Mouse (Mus musculus): Measurements from ENCODE around the gene Tgfbr3l. TPM values are rescaled to one million over a fixed set of nuclear protein-coding genes. Genes with fewer than 3 reads are reported as not detected.

Gene Tgfbr3l
- polyA plus RNA-seq, 1 experiment = 0.59 TPM

- no peak within 1 kb of the TSS for H3K4me3 ChIP-seq (ENCODE audit: insufficient read depth, poor library complexity, severe bottlenecking)
- TF ChIP-seq MYOG (IDR thresholded peaks at IDR 0.05; ENCODE audit: control insufficient read depth, extremely low read depth, insufficient read length) (no peak), MYOD1 (IDR thresholded peaks at IDR 0.05; ENCODE audit: control insufficient read depth, insufficient read length, low read depth) (no peak), USF1 (IDR thresholded peaks at IDR 0.05; ENCODE audit: low read depth) (no peak)
- no peaks in the 10 kb centered on the region for H3K79me2 ChIP-seq (ENCODE audit: control insufficient read depth, insufficient read depth)
- H3K36me3 ChIP-seq (ENCODE audit: control insufficient read depth, insufficient read depth) = no peaks in the 10 kb centered on the region
- peaks cover 10% of the 10 kb centered on the region for H3K27me3 ChIP-seq (ENCODE audit: control insufficient read depth, insufficient read depth, insufficient read length)
- no peaks in the 10 kb centered on the region for H3K79me3 ChIP-seq (ENCODE audit: low read depth)
- no peak within 1 kb of the TSS for H3ac ChIP-seq (ENCODE audit: control insufficient read depth, insufficient read length, low read depth)
Observed at GRCm38 (mm10) chr8:4216791-4217621, 31.0 kb upstream of the Tgfbr3l start, which contains the start of gene Prr36. TSS of gene Prr36 (minus strand) at chr8:4217459.

- Histone ChIP-seq H3ac (ENCODE audit: control insufficient read depth, insufficient read length, low read depth) (no peak overlapping the region), H3K79me2 (ENCODE audit: control insufficient read depth, insufficient read depth) (no peaks in the 10 kb centered on the region), H3K79me3 (ENCODE audit: low read depth) (no peaks in the 10 kb centered on the region), H3K36me3 (ENCODE audit: control insufficient read depth, insufficient read depth) (no peaks in the 10 kb centered on the region), H3K27me3 (ENCODE audit: control insufficient read depth, insufficient read depth, insufficient read length) (peaks cover 10% of the 10 kb centered on the region), H3K4me3 (ENCODE audit: insufficient read depth, poor library complexity, severe bottlenecking) (no peak overlapping the region)
- TF ChIP-seq MYOG (IDR thresholded peaks at IDR 0.05; ENCODE audit: control insufficient read depth, extremely low read depth, insufficient read length) = no peak
- no peak for TF ChIP-seq CTCF (IDR thresholded peaks at IDR 0.05; ENCODE audit: control insufficient read depth, insufficient read depth, insufficient read length)
- TF ChIP-seq MYOD1 (IDR thresholded peaks at IDR 0.05; ENCODE audit: control insufficient read depth, insufficient read length, low read depth) = no peak
- TF ChIP-seq CEBPB (IDR thresholded peaks at IDR 0.05; ENCODE audit: low read depth) = no peak
- no peak for TF ChIP-seq MAX (IDR thresholded peaks at IDR 0.05)
- TF ChIP-seq FOSL1 (IDR thresholded peaks at IDR 0.05; ENCODE audit: insufficient read depth, low read length, poor library complexity, severe bottlenecking) = no peak
- no peak for TF ChIP-seq USF1 (IDR thresholded peaks at IDR 0.05; ENCODE audit: low read depth)
Observed at GRCm38 (mm10) chr8:4219617-4220016, 28.4 kb upstream of the Tgfbr3l start.

- peaks cover 2% of the 10 kb centered on the region for H3K27me3 ChIP-seq (ENCODE audit: control insufficient read depth, insufficient read depth, insufficient read length)
- no peak overlapping the region for H3K4me3 ChIP-seq (ENCODE audit: insufficient read depth, poor library complexity, severe bottlenecking)
- no peak overlapping the region for H3ac ChIP-seq (ENCODE audit: control insufficient read depth, insufficient read length, low read depth)
- H3K79me2 ChIP-seq (ENCODE audit: control insufficient read depth, insufficient read depth) = no peaks in the 10 kb centered on the region
- no peaks in the 10 kb centered on the region for H3K36me3 ChIP-seq (ENCODE audit: control insufficient read depth, insufficient read depth)
- H3K79me3 ChIP-seq (ENCODE audit: low read depth) = no peaks in the 10 kb centered on the region
- TF ChIP-seq CEBPB (IDR thresholded peaks at IDR 0.05; ENCODE audit: low read depth) (no peak), MYOG (IDR thresholded peaks at IDR 0.05; ENCODE audit: control insufficient read depth, extremely low read depth, insufficient read length) (no peak), MAX (IDR thresholded peaks at IDR 0.05) (no peak), MYOD1 (IDR thresholded peaks at IDR 0.05; ENCODE audit: control insufficient read depth, insufficient read length, low read depth) (no peak), FOSL1 (IDR thresholded peaks at IDR 0.05; ENCODE audit: insufficient read depth, low read length, poor library complexity, severe bottlenecking) (no peak), USF1 (IDR thresholded peaks at IDR 0.05; ENCODE audit: low read depth) (no peak), CTCF (IDR thresholded peaks at IDR 0.05; ENCODE audit: control insufficient read depth, insufficient read depth, insufficient read length) (no peak)
Observed at GRCm38 (mm10) chr8:4222059-4222458, 26.0 kb upstream of the Tgfbr3l start.

- no peak overlapping the region for H3ac ChIP-seq (ENCODE audit: control insufficient read depth, insufficient read length, low read depth)
- no peaks in the 10 kb centered on the region for H3K27me3 ChIP-seq (ENCODE audit: control insufficient read depth, insufficient read depth, insufficient read length)
- TF ChIP-seq MYOD1 (IDR thresholded peaks at IDR 0.05; ENCODE audit: control insufficient read depth, insufficient read length, low read depth) (no peak), MYOG (IDR thresholded peaks at IDR 0.05; ENCODE audit: control insufficient read depth, extremely low read depth, insufficient read length) (no peak), CTCF (IDR thresholded peaks at IDR 0.05; ENCODE audit: control insufficient read depth, insufficient read depth, insufficient read length) (no peak), MAX (IDR thresholded peaks at IDR 0.05) (no peak), CEBPB (IDR thresholded peaks at IDR 0.05; ENCODE audit: low read depth) (no peak), USF1 (IDR thresholded peaks at IDR 0.05; ENCODE audit: low read depth) (no peak), FOSL1 (IDR thresholded peaks at IDR 0.05; ENCODE audit: insufficient read depth, low read length, poor library complexity, severe bottlenecking) (no peak)
- H3K36me3 ChIP-seq (ENCODE audit: control insufficient read depth, insufficient read depth) = no peaks in the 10 kb centered on the region
- H3K4me3 ChIP-seq (ENCODE audit: insufficient read depth, poor library complexity, severe bottlenecking) = no peak overlapping the region
- no peaks in the 10 kb centered on the region for H3K79me2 ChIP-seq (ENCODE audit: control insufficient read depth, insufficient read depth)
- H3K79me3 ChIP-seq (ENCODE audit: low read depth) = no peaks in the 10 kb centered on the region
Observed at GRCm38 (mm10) chr8:4226323-4226722, 21.7 kb upstream of the Tgfbr3l start.

GRCm38 (mm10) chr8:4226739-4227347 lies 21.2 kb upstream of the Tgfbr3l start, which contains the start of gene Lrrc8e:
TSS of gene Lrrc8e (plus strand) at chr8:4226827.
- Histone ChIP-seq H3ac (ENCODE audit: control insufficient read depth, insufficient read length, low read depth) (peak within 1 kb of the TSS; percentile 94), H3K79me3 (ENCODE audit: low read depth) (no peaks in the 10 kb centered on the region), H3K36me3 (ENCODE audit: control insufficient read depth, insufficient read depth) (no peaks in the 10 kb centered on the region), H3K27me3 (ENCODE audit: control insufficient read depth, insufficient read depth, insufficient read length) (no peaks in the 10 kb centered on the region), H3K4me3 (ENCODE audit: insufficient read depth, poor library complexity, severe bottlenecking) (peak within 1 kb of the TSS; percentile 29), H3K79me2 (ENCODE audit: control insufficient read depth, insufficient read depth) (no peaks in the 10 kb centered on the region)
- TF ChIP-seq CTCF (IDR thresholded peaks at IDR 0.05; ENCODE audit: control insufficient read depth, insufficient read depth, insufficient read length) (no peak), CEBPB (IDR thresholded peaks at IDR 0.05; ENCODE audit: low read depth) (no peak), USF1 (IDR thresholded peaks at IDR 0.05; ENCODE audit: low read depth) (no peak), MYOG (IDR thresholded peaks at IDR 0.05; ENCODE audit: control insufficient read depth, extremely low read depth, insufficient read length) (no peak)

Measured in C2C12 (cell line).